Mouse (Mus musculus) lung, postnatal 0 days (tissue): ENCODE data around the gene Hcls1. TPM values are rescaled to one million over a fixed set of nuclear protein-coding genes. Genes with fewer than 3 reads are reported as not detected.

Experiments
- ATAC-seq: fragments of 200-750 bp; cut with Nextera tagmentation; 2 replicates; pipeline ENCODE4 v1.8.0; 2017; ENCODE audit warnings: moderate library complexity
- DNase-seq: peaks from one replicate; pipeline ENCODE4 v3.0.0-alpha.2; 2016; ENCODE audit warnings: low spot score
- H3K27ac ChIP-seq: fragments of 300-500 bp; sonication (generic); 2 replicates; pipeline ENCODE4 v1.5.1; 2014; ENCODE audit warnings: antibody characterized with exemption, mild to moderate bottlenecking, low read length, mixed read lengths
- H3K27me3 ChIP-seq: fragments of 300-500 bp; sonication (generic); replicated peaks from 2 replicates; pipeline ENCODE4 v1.6.1; 2014; ENCODE audit warnings: low read length, mixed read lengths; ENCODE audit not compliant: insufficient read depth
- H3K36me3 ChIP-seq: fragments of 300-500 bp; sonication (generic); 2 replicates; pipeline ENCODE4 v1.6.1; 2014; ENCODE audit warnings: low read length, mixed read lengths; ENCODE audit not compliant: insufficient read depth
- H3K4me1 ChIP-seq: fragments of 300-500 bp; sonication (generic); 2 replicates; pipeline ENCODE4 v1.6.1; 2014; ENCODE audit warnings: antibody characterized with exemption, low read depth, low read length, mixed read lengths; ENCODE audit not compliant: insufficient read depth
- H3K4me2 ChIP-seq: fragments of 300-500 bp; sonication (generic); replicated peaks from 2 replicates; pipeline ENCODE4 v1.6.1; 2014; ENCODE audit warnings: low read depth, mild to moderate bottlenecking, low read length, moderate library complexity, mixed read lengths
- H3K4me3 ChIP-seq: fragments of 300-500 bp; sonication (generic); 2 replicates; pipeline ENCODE4 v1.5.1; 2014; ENCODE audit warnings: low read depth, low read length
- H3K9ac ChIP-seq: fragments of 300-500 bp; sonication (generic); replicated peaks from 2 replicates; pipeline ENCODE4 v1.6.1; 2014; ENCODE audit warnings: low read depth, mild to moderate bottlenecking
- H3K9me3 ChIP-seq: fragments of 300-500 bp; sonication (generic); 2 replicates; pipeline ENCODE4 v1.6.1; 2016; ENCODE audit warnings: low read length, mixed read lengths
- CTCF ChIP-seq: IDR thresholded peaks from 2 replicates; pipeline ENCODE4 v1.5.1; 2016; ENCODE audit warnings: antibody characterized with exemption, mild to moderate bottlenecking
- EP300 ChIP-seq: IDR thresholded peaks from 2 replicates; pipeline ENCODE4 v1.6.1; 2016; ENCODE audit warnings: antibody characterized with exemption, mild to moderate bottlenecking, control low read depth
- WGBS: fragments of 180-500 bp; shearing (Covaris S2); extraction: QIAGEN DNeasy Blood & Tissue Kit; methylation state at CpG from one replicate; pipeline ENCODE4 v1.1.7; 2014; 5-methylcytosine and 5-hydroxymethylcytosine counted together
- polyA plus RNA-seq: library from polyadenylated mRNA; unstranded; fragments of >200 nt; fragmentation: Nextera tagmentation; extraction: Ambion mirVana; gene quantifications from 2 replicates; pipeline ENCODE4 v1.2.1, GENCODE M21; 2015

Gene Hcls1
- polyA plus RNA-seq, 1 experiment from 2014 or later = 12.6 TPM

DNA sequence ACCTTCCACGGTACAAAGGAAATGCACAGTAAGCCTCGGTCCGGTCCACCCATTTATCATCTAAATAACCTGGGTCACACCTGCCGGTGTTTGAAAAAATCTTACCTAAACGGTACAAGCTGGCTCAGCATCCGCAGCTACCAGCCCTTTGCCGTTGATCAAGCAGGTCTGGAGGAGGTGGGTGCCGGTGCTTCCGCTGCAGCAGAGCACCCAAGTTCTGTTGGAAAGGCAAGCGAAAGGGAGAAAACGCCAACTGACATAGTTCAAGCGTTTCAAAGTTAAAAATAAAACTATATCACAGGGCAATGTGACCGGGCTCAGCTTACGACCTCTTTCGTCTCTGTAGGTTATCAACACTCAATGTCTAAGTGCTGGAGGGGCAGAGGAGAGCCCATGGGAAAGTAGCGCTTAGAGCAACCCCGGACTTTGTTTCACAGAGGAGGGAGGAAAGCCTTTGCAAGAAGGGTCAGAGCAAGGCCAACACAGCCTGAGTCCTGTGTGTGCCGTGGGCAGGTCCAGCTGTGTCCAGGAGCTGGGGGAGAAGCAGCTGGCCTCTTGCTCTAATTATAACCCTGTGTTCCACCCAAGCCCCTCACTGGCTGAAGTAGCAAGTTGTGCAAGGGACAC lies 55.3 kb downstream of the Hcls1 start, which contains the start of gene Fbxo40:
Gene Fbxo40, minus strand, starts transcription at position 469 of the 627 bp plus-strand sequence.
- WGBS = 50% methylated on average over 18 of the region's 18 CpGs
- H3K9ac ChIP-seq = no peak within 1 kb of the TSS
- DNase-seq = no peak
- H3K9me3 ChIP-seq = no peaks in the 10 kb centered on the region
- H3K4me3 ChIP-seq = no peak within 1 kb of the TSS
- H3K4me1 ChIP-seq = no peaks in the 10 kb centered on the region
- no peaks in the 10 kb centered on the region for H3K27me3 ChIP-seq
- no peak for ATAC-seq
- TF ChIP-seq CTCF (no peak), EP300 (no peak)
- no peak within 1 kb of the TSS for H3K27ac ChIP-seq
- H3K36me3 ChIP-seq = no peaks in the 10 kb centered on the region
- no peak within 1 kb of the TSS for H3K4me2 ChIP-seq

DNA sequence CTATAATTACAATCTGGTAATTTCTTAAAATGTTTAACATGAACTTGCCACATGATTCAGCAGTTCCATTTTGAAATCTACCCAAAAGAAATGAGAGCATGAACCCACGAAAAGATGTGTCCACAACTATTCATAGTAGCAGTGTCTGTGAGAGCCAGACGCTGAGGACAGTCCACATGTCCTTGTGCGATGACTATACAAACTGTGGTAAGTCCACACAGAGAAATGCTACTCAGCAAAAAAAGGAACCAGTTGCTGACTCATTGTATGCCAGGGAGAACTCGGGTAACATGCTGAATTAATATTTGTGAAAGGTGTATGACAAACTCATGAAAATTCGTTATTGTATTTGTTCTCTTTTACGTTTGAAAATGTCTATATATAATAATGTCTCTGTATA lies 62.9 kb downstream of the Hcls1 start:
- DNase-seq (no peak), ATAC-seq (no peak)
- TF ChIP-seq CTCF = no peak
- no peak for TF ChIP-seq EP300
- WGBS = 62% methylated on average over 6 of the region's 6 CpGs
- no peak overlapping the region for H3K9ac ChIP-seq
- no peaks in the 10 kb centered on the region for H3K4me1 ChIP-seq
- H3K36me3 ChIP-seq = no peaks in the 10 kb centered on the region
- no peak overlapping the region for H3K27ac ChIP-seq
- H3K4me2 ChIP-seq = no peak overlapping the region
- no peaks in the 10 kb centered on the region for H3K27me3 ChIP-seq
- no peaks in the 10 kb centered on the region for H3K9me3 ChIP-seq
- H3K4me3 ChIP-seq = no peak overlapping the region

DNA sequence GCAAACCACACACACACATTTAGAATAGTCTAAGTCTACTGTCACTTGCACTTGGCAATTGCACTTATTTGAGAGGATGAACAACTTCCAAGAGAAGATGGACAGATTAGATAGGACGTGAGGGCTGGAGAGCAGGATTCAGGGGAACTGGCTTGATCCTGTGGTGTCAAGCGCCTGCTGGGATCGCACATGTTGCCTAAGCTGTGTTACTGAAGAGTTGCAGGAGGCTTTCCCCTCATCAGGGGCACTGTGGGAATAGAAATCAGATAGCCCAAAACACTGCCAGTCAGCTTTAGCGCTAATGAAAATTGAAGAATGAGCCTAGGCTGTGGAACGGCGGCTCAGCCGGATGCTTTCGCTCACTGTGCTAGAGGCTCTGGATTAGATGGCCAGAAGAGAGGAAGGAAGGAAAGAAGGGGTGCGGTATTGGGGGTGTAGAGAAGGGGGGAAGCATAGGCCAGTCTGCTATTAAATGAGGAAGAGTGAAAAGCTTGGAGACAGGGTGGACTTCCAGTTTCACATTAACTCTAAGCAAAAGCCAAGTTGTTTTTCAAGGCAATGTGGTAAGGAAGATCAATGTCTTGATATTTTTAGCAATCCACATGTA lies 64.7 kb downstream of the Hcls1 start:
- DNase-seq (no peak), ATAC-seq (no peak)
- 65% methylated on average over 9 of the region's 9 CpGs for WGBS
- Histone ChIP-seq H3K27me3 (no peaks in the 10 kb centered on the region), H3K4me1 (no peaks in the 10 kb centered on the region), H3K27ac (no peak overlapping the region), H3K4me2 (no peak overlapping the region), H3K4me3 (no peak overlapping the region), H3K36me3 (no peaks in the 10 kb centered on the region), H3K9ac (no peak overlapping the region), H3K9me3 (no peaks in the 10 kb centered on the region)
- no peak for TF ChIP-seq CTCF
- TF ChIP-seq EP300 = no peak

DNA sequence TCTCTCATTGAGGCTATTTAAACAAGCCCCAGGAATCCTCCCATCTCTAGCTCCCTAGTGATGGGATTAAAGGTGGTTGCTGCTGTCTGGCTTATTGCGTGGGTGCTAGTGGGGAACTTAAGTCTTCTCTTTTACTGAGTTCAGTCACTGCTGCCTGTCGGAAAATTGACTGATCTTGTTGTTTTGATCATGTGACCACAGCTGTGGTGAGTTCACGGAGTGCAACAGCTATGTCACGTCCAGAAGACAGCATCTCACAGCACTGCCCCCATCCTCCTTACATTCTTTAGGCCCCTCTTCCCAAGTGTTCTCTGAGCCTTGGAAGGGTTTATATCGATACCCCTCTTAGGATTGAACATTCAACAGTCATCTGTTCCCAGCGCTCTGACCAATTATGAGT lies 74.5 kb downstream of the Hcls1 start:
- no peaks in the 10 kb centered on the region for H3K36me3 ChIP-seq
- H3K27ac ChIP-seq = no peak overlapping the region
- WGBS = 52% methylated on average over 6 of the region's 6 CpGs
- H3K4me3 ChIP-seq = no peak overlapping the region
- H3K9ac ChIP-seq = no peak overlapping the region
- no peak for TF ChIP-seq EP300
- no peak for TF ChIP-seq CTCF
- peaks cover 7% of the 10 kb centered on the region; the same call in 1 of the 2 replicates for H3K4me1 ChIP-seq
- ATAC-seq = no peak
- no peaks in the 10 kb centered on the region for H3K9me3 ChIP-seq
- DNase-seq = no peak
- no peaks in the 10 kb centered on the region for H3K27me3 ChIP-seq
- H3K4me2 ChIP-seq = no peak overlapping the region

DNA sequence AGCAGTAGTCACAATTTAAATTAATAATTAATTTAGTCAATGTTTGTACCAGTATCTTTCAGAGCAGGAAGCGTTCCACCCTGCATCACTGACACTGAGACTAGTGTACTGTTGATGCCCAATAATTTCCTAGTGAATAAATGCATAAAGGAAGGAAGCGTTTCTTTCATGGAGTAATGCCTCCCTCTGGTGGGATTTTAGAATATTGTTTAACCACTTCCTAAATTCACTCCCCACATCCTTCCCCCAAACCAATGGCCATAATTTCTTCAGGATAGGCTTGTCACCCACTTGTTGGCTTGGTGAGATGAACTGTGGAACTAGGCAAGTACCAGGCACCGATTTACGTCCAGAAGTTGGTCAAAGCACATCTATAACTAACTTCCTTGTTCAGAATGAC lies 75.6 kb downstream of the Hcls1 start:
- no peaks in the 10 kb centered on the region for H3K9me3 ChIP-seq
- no peaks in the 10 kb centered on the region for H3K36me3 ChIP-seq
- no peak overlapping the region for H3K4me3 ChIP-seq
- H3K27me3 ChIP-seq = no peaks in the 10 kb centered on the region
- ATAC-seq (peak; percentile 46), DNase-seq (peak; percentile 88)
- no peak overlapping the region for H3K4me2 ChIP-seq
- no peak overlapping the region for H3K27ac ChIP-seq
- 49% methylated on average over 4 of the region's 4 CpGs for WGBS
- no peak overlapping the region for H3K9ac ChIP-seq
- peaks cover 7% of the 10 kb centered on the region; the same call in 1 of the 2 replicates for H3K4me1 ChIP-seq
- TF ChIP-seq CTCF (peak; percentile 72), EP300 (no peak)

DNA sequence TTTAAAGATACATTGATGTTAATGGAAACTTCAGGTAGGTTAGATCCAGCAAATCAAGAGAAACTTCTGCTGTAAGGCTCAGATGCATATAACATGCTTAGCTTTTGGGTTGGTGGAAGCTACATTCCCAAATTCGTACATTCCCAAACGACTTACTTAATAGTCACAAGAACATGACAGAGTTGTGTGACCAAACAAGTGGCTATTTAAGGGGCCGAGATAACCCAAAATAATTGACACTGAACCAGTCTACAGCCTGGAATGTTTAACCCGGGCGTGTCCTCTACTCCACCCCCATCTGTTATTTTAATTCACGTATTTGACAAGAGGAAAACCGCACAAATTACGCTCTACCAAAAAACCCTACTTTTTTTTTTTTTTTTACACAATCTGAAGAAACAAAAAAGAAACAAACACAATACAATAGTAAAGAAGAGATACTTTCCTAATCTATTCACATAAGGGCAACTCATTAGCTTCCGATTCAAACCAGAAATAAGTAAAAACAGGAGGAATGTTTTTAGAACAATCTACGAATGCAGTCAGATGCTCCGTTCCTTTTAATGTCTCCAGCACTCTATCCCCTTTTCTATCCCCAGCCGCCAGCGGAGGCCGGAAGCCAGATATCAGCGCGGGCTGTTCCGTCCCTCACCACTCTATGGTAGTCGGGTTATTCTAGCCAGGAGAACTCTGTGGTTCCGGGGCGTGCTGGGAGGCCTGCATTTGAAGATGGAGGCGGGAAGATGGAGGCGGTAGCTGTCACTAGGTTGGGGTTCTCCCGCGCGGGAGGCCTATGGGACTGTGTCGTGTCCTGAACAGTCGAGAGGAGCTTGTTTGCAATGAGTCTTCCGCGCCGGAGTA lies 76.5 kb downstream of the Hcls1 start, which contains the start of gene Polq:
Gene Polq, plus strand, starts transcription at position 726 of the 861 bp plus-strand sequence.
- peak within 1 kb of the TSS; percentile 58 for H3K4me3 ChIP-seq
- peaks cover 7% of the 10 kb centered on the region; the same call in 1 of the 2 replicates for H3K4me1 ChIP-seq
- H3K4me2 ChIP-seq = peak within 1 kb of the TSS; percentile 84
- H3K9me3 ChIP-seq = no peaks in the 10 kb centered on the region
- no peak within 1 kb of the TSS for H3K27ac ChIP-seq
- H3K36me3 ChIP-seq = no peaks in the 10 kb centered on the region
- DNase-seq (peak; percentile 96), ATAC-seq (peak; percentile 99)
- H3K9ac ChIP-seq = peak within 1 kb of the TSS; percentile 26
- WGBS = 2% methylated on average over 30 of the region's 30 CpGs
- no peaks in the 10 kb centered on the region for H3K27me3 ChIP-seq
- TF ChIP-seq CTCF (no peak), EP300 (no peak)
